8 mouse cellular contexts compared by ENCODE assay signal in genomic region chr11:116493795-116494252, GRCm38 (mm10). TPM values are rescaled to one million over a fixed set of nuclear protein-coding genes. Genes with fewer than 3 reads are reported as not detected.
DNase-seq lines count a peak whose midpoint lies in the region; TF ChIP-seq lines count a peak whose summit lies in the region.

Gene Prpsap1 (minus strand): TSS chr11:116494202.

- DNase-seq in CH12.LX (ENCODE audit: extremely low read depth), result peak; percentile 87
- DNase-seq in adrenal gland, adult (ENCODE audit: inconsistent age in 2 of 2, low spot score in 1 of 2), result peak; percentile 65 to 83
- peak; percentile 65 for DNase-seq in forebrain, embryonic 10.5 days (ENCODE audit: extremely low spot score, low spot score)
- peak; percentile 57 to 61 for DNase-seq in heart, postnatal 14 days
- peak in 1 of 2 experiments; percentile 33 for DNase-seq in layer of hippocampus, adult 8-10 months (ENCODE audit: low spot score in 2 of 2)
- peak; percentile 71 for DNase-seq in lung, postnatal 10 days
- DNase-seq in ovary, postnatal 14 days (ENCODE audit: low spot score), result peak; percentile 53
- no peak for DNase-seq in right cerebral cortex, postnatal 25 days

- H3K4me3 ChIP-seq in CH12.LX (replicated peaks in 1 of 3; ENCODE audit: low read depth in 2 of 3, low read length in 2 of 3, poor library complexity in 1 of 3), result no peak within 1 kb of the TSS
- no peak within 1 kb of the TSS for H3K4me3 ChIP-seq in forebrain, embryonic 10.5 days

- no peak for TF ChIP-seq EP300 in CH12.LX (IDR thresholded peaks at IDR 0.05; ENCODE audit: low read length)

- TF ChIP-seq POLR2A in CH12.LX (IDR thresholded peaks at IDR 0.05; ENCODE audit: low read depth, low read length), result no peak

- H3K27me3 ChIP-seq in CH12.LX (replicated peaks), result no peaks in the 10 kb centered on the region
- H3K27me3 ChIP-seq in forebrain, embryonic 10.5 days (ENCODE audit: poor library complexity, severe bottlenecking), result no peaks in the 10 kb centered on the region

- peaks cover 0 to 33% of the 10 kb centered on the region in 2 experiments; a peak in 2 of 4 replicates for H3K4me1 ChIP-seq in CH12.LX (ENCODE audit: control insufficient read depth in 1 of 2, insufficient read depth in 2 of 2)
- H3K4me1 ChIP-seq in forebrain, embryonic 10.5 days, result peaks cover 30% of the 10 kb centered on the region

- no peak within 1 kb of the TSS for H3K27ac ChIP-seq in CH12.LX (ENCODE audit: insufficient read depth, low read depth)
- peak within 1 kb of the TSS; percentile 48; the same call in 1 of the 2 replicates for H3K27ac ChIP-seq in forebrain, embryonic 10.5 days

- H3K4me2 ChIP-seq in CH12.LX (ENCODE audit: insufficient read depth, low read depth, poor library complexity, severe bottlenecking), result no peak within 1 kb of the TSS

- TF ChIP-seq CTCF in CH12.LX (conservative IDR thresholded peaks at IDR 0.05 in 1 of 2, IDR thresholded peaks at IDR 0.05 in 1 of 2; ENCODE audit: low read depth in 2 of 2, low read length in 2 of 2), result peak; percentile 91 to 92

- peaks cover 10% of the 10 kb centered on the region for H3K79me2 ChIP-seq in CH12.LX (replicated peaks; ENCODE audit: control insufficient read depth, extremely low read depth, insufficient read depth, poor library complexity, severe bottlenecking)

- no peak within 1 kb of the TSS for H3K9ac ChIP-seq in CH12.LX (ENCODE audit: insufficient read depth, low read depth)

- peaks cover 8% of the 10 kb centered on the region for H3K9me3 ChIP-seq in CH12.LX (replicated peaks; ENCODE audit: low read length)
- no peaks in the 10 kb centered on the region for H3K9me3 ChIP-seq in forebrain, embryonic 10.5 days

- no peaks in the 10 kb centered on the region for H3K36me3 ChIP-seq in CH12.LX (replicated peaks in 1 of 2; ENCODE audit: control insufficient read depth in 1 of 2, insufficient read depth in 1 of 2, low read length in 1 of 2)
- H3K36me3 ChIP-seq in forebrain, embryonic 10.5 days (replicated peaks), result no peaks in the 10 kb centered on the region

- intact Hi-C loops in heart, postnatal 14 days (cut with DNase I), result no loop called here

- peak; percentile 36 for TF ChIP-seq RAD21 in CH12.LX (IDR thresholded peaks at IDR 0.05; ENCODE audit: low read depth, low read length)

- WGBS in forebrain, embryonic 10.5 days, result 21% methylated on average over 4 of the region's 4 CpGs

- in situ Hi-C loops in CH12.LX (cut with MboI; ENCODE audit: low pct_ligation_motif_present, low pct_unique_long_range_greater_than_20kb, low sequenced_read_pairs), result no loop called here

- dilution Hi-C loops in CH12.LX (cut with MboI; ENCODE audit: extremely low pct_ligation_motif_present, extremely low pct_unique_long_range_greater_than_20kb, low sequenced_read_pairs), result no loop called here

TF ChIP-seq in CH12.LX, 34 proteins besides CTCF, POLR2A, EP300 and RAD21:
- TF ChIP-seq ELF1 (IDR thresholded peaks at IDR 0.05; ENCODE audit: low read depth, low read length) (0 out of 2 replicates have a peak, but pooled peaks have one; percentile 36), TCF12 (IDR thresholded peaks at IDR 0.05; ENCODE audit: low read depth, low read length) (peak; percentile 47; the same call in 1 of the 2 replicates), ZNF384 (IDR thresholded peaks at IDR 0.05; ENCODE audit: low read depth, low read length) (no peak), IRF4 (IDR thresholded peaks at IDR 0.05; ENCODE audit: low read depth, low read length) (peak; percentile 17; the same call in 1 of the 2 replicates), GABPA (IDR thresholded peaks at IDR 0.05; ENCODE audit: insufficient replicate concordance, low read depth, low read length) (no peak), ETS1 (conservative IDR thresholded peaks at IDR 0.05; ENCODE audit: low read depth, low read length) (peak; percentile 48), NRF1 (IDR thresholded peaks at IDR 0.05; ENCODE audit: low read depth, low read length) (0 out of 2 replicates have a peak, but pooled peaks have one; percentile 26), SIN3A (IDR thresholded peaks at IDR 0.05; ENCODE audit: low read length) (peak; percentile 43; the same call in 1 of the 2 replicates), HCFC1 (IDR thresholded peaks at IDR 0.05; ENCODE audit: low read depth, low read length) (peak; percentile 59; the same call in 1 of the 2 replicates)

RNA-seq across cellular contexts. Expression of gene Prpsap1, which starts in this region (rescaled TPM):
- total RNA-seq in CH12.LX (2012; rRNA removed) (114 and 118 TPM in 2 replicates), CH12.LX (2014; rRNA removed) (79.8 and 93.5 TPM in 2 replicates)
- 112 and 114 TPM in 2 replicates for polyA plus RNA-seq in CH12.LX (2012; ENCODE audit: insufficient read length, low read depth)
- 200 and 209 TPM in 2 replicates for polyA plus RNA-seq in forebrain, embryonic 10.5 days (2016; fragmentation: Nextera tagmentation; extraction: Ambion mirVana)
- 10 to 100 TPM; 41.5 to 45.4 TPM for total RNA-seq in heart, postnatal 14 days (2021)
- 100 to 1,000 TPM in 1 of 4 experiments, 10 to 100 TPM in 3; 83.2 to 104 (median 89.6) TPM for total RNA-seq in layer of hippocampus, adult 8-10 months (2022)
